Comparison of ENCODE assay signal across 18 mouse cellular contexts in the genomic region with DNA sequence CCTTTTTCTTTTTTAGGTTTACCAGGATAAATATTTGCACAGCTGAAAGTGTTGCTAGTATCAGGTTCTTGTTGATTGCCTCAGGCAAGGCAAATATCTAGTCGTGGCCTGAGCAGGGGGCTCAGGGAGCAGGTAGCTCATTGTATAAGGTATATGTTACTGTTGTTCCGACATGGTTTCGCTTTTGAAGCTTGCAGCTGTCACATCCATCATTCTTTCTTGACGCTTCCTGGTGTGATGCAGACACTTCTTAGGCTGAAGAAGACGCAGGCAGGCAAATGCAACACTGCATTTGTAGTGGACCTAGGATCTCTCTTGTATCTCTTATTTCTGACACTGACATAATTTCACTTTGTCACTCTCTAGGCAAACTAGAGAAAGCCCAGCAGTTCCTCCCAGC. TPM values are rescaled to one million over a fixed set of nuclear protein-coding genes. Genes with fewer than 3 reads are reported as not detected.
A peak's percentile ranks its signal among the peaks of the same experiment; 100 is the strongest.
DNase-seq lines count a peak whose midpoint lies in the region; ATAC-seq and TF ChIP-seq lines count a peak whose summit lies in the region.
"Had no signal": no experiment of that assay in that cellular context is flagged by ENCODE, and none has a peak within 500 bp of the region (broad histone marks: within the 10 kb centered on the region; RNA-seq: fewer than 3 reads in every experiment).

No protein-coding gene starts in this region.

- H3K27me3 ChIP-seq in heart, embryonic 16.5 days (ENCODE audit: control insufficient read depth, insufficient read depth, low read length) = no peaks in the 10 kb centered on the region
- no peaks in the 10 kb centered on the region for H3K27me3 ChIP-seq in lung, postnatal 0 days (replicated peaks; ENCODE audit: insufficient read depth, low read length)
- no peaks in the 10 kb centered on the region for H3K27me3 ChIP-seq in intestine, postnatal 0 days (replicated peaks; ENCODE audit: control insufficient read depth, insufficient read depth, low read length)
- H3K27me3 ChIP-seq in stomach, embryonic 16.5 days (ENCODE audit: control insufficient read depth, insufficient read depth, low read length) = no peaks in the 10 kb centered on the region
- no peaks in the 10 kb centered on the region for H3K27me3 ChIP-seq in thymus, adult 2 months (ENCODE audit: control insufficient read depth, insufficient read depth, low read length)
- H3K27me3 ChIP-seq: forebrain, embryonic 12.5 days; midbrain, embryonic 13.5 days had no signal

- no peak overlapping the region for H3K4me3 ChIP-seq in heart, embryonic 16.5 days (ENCODE audit: low read length)
- H3K4me3 ChIP-seq in lung, postnatal 0 days (ENCODE audit: low read depth, low read length) = no peak overlapping the region
- H3K4me3 ChIP-seq in intestine, postnatal 0 days (ENCODE audit: low read depth, low read length) = no peak overlapping the region
- no peak overlapping the region for H3K4me3 ChIP-seq in stomach, embryonic 16.5 days (replicated peaks; ENCODE audit: low read length)
- no peak overlapping the region for H3K4me3 ChIP-seq in thymus, adult 2 months (ENCODE audit: control insufficient read depth, insufficient read depth, low read length)
- H3K4me3 ChIP-seq: forebrain, embryonic 12.5 days; heart, embryonic 10.5 days; midbrain, embryonic 13.5 days had no signal

- no peak for TF ChIP-seq CTCF in lung, postnatal 0 days (IDR thresholded peaks at IDR 0.05)
- TF ChIP-seq CTCF in intestine, postnatal 0 days (IDR thresholded peaks at IDR 0.05; ENCODE audit: low read depth) = no peak
- no peak for TF ChIP-seq CTCF in thymus, adult 2 months (IDR thresholded peaks at IDR 0.05; ENCODE audit: borderline replicate concordance, control insufficient read depth, extremely low read depth, insufficient read depth, low read length, poor library complexity)

- H3K4me2 ChIP-seq in heart, embryonic 16.5 days (ENCODE audit: low read depth, low read length) = peak overlapping the region; percentile 43
- H3K4me2 ChIP-seq in lung, postnatal 0 days (replicated peaks; ENCODE audit: low read depth, low read length) = peak overlapping the region; percentile 33
- peak overlapping the region; percentile 25 for H3K4me2 ChIP-seq in intestine, postnatal 0 days (replicated peaks; ENCODE audit: low read depth)
- peak overlapping the region; percentile 11; the same call in 1 of the 2 replicates for H3K4me2 ChIP-seq in stomach, embryonic 16.5 days (ENCODE audit: low read depth, low read length)
- H3K4me2 ChIP-seq: forebrain, embryonic 12.5 days; hindbrain, embryonic 14.5 days; midbrain, embryonic 13.5 days had no signal

- no peak for DNase-seq in heart, postnatal 14 days
- no peak for DNase-seq in lung, postnatal 0 days (ENCODE audit: low spot score)
- no peak for DNase-seq in lung, postnatal 36 days
- DNase-seq in spleen, adult 18-20 months = no peak
- DNase-seq in thymus, adult 2 months = no peak
- DNase-seq: adrenal gland, adult 2 months; cerebellum, adult 8-10 months; gastrocnemius, postnatal 14 days; heart, postnatal 36 days; kidney, adult 11 months; thymus, postnatal 36 days had no signal

- peaks cover 10% of the 10 kb centered on the region for H3K4me1 ChIP-seq in heart, embryonic 16.5 days (ENCODE audit: control insufficient read depth, insufficient read depth, low read length)
- H3K4me1 ChIP-seq in lung, postnatal 0 days (ENCODE audit: insufficient read depth, low read depth, low read length) = no peaks in the 10 kb centered on the region
- no peaks in the 10 kb centered on the region for H3K4me1 ChIP-seq in intestine, postnatal 0 days (replicated peaks; ENCODE audit: control insufficient read depth, insufficient read depth, low read length)
- H3K4me1 ChIP-seq in stomach, embryonic 16.5 days (ENCODE audit: control insufficient read depth, insufficient read depth, low read length) = no peaks in the 10 kb centered on the region
- no peaks in the 10 kb centered on the region for H3K4me1 ChIP-seq in thymus, adult 2 months (replicated peaks; ENCODE audit: control insufficient read depth, insufficient read depth, low read length)
- H3K4me1 ChIP-seq: forebrain, embryonic 12.5 days; midbrain, embryonic 13.5 days had no signal

- 49% methylated on average over 5 of the region's 5 CpGs for WGBS in heart, embryonic 16.5 days
- 23% methylated on average over 5 of the region's 5 CpGs for WGBS in lung, postnatal 0 days
- 24% methylated on average over 5 of the region's 5 CpGs for WGBS in intestine, postnatal 0 days
- WGBS in stomach, embryonic 16.5 days = 22% methylated on average over 5 of the region's 5 CpGs
- WGBS in thymus, adult 2 months = 43% methylated on average over 5 of the region's 5 CpGs

- no peaks in the 10 kb centered on the region for H3K9me3 ChIP-seq in heart, embryonic 16.5 days (replicated peaks; ENCODE audit: control insufficient read depth, low read length)
- H3K9me3 ChIP-seq in lung, postnatal 0 days (ENCODE audit: low read length) = no peaks in the 10 kb centered on the region
- no peaks in the 10 kb centered on the region for H3K9me3 ChIP-seq in intestine, postnatal 0 days (ENCODE audit: control insufficient read depth)
- H3K9me3 ChIP-seq in stomach, embryonic 16.5 days (replicated peaks; ENCODE audit: control insufficient read depth, low read length) = no peaks in the 10 kb centered on the region
- H3K9me3 ChIP-seq: forebrain, embryonic 12.5 days; heart, embryonic 10.5 days; midbrain, embryonic 13.5 days had no signal

- H3K27ac ChIP-seq in heart, embryonic 16.5 days (ENCODE audit: low read length) = no peak overlapping the region
- H3K27ac ChIP-seq in lung, postnatal 0 days (ENCODE audit: low read length) = no peak overlapping the region
- no peak overlapping the region for H3K27ac ChIP-seq in intestine, postnatal 0 days (ENCODE audit: low read depth, low read length)
- no peak overlapping the region for H3K27ac ChIP-seq in stomach, embryonic 16.5 days (ENCODE audit: low read length)
- H3K27ac ChIP-seq in thymus, adult 2 months (ENCODE audit: control insufficient read depth, insufficient read depth, low read length) = no peak overlapping the region
- H3K27ac ChIP-seq: forebrain, embryonic 12.5 days; hindbrain, embryonic 14.5 days; midbrain, embryonic 13.5 days had no signal

- no peak for TF ChIP-seq POLR2A in thymus, adult 2 months (IDR thresholded peaks at IDR 0.05; ENCODE audit: control insufficient read depth, extremely low read depth, insufficient read depth, low read length, poor library complexity)

- H3K9ac ChIP-seq in heart, embryonic 16.5 days (ENCODE audit: low read length) = peak overlapping the region; percentile 5; the same call in 1 of the 2 replicates
- no peak overlapping the region for H3K9ac ChIP-seq in lung, postnatal 0 days (replicated peaks; ENCODE audit: low read depth)
- H3K9ac ChIP-seq in intestine, postnatal 0 days (ENCODE audit: low read depth, low read length) = no peak overlapping the region
- no peak overlapping the region for H3K9ac ChIP-seq in stomach, embryonic 16.5 days (ENCODE audit: low read length)
- H3K9ac ChIP-seq: forebrain, embryonic 12.5 days; hindbrain, embryonic 14.5 days; midbrain, embryonic 13.5 days had no signal

- H3K36me3 ChIP-seq in heart, embryonic 16.5 days (ENCODE audit: control insufficient read depth, insufficient read depth) = no peaks in the 10 kb centered on the region
- H3K36me3 ChIP-seq in lung, postnatal 0 days (ENCODE audit: insufficient read depth, low read length) = no peaks in the 10 kb centered on the region
- H3K36me3 ChIP-seq in intestine, postnatal 0 days (ENCODE audit: control insufficient read depth, insufficient read depth) = no peaks in the 10 kb centered on the region
- no peaks in the 10 kb centered on the region for H3K36me3 ChIP-seq in stomach, embryonic 16.5 days (ENCODE audit: control insufficient read depth, insufficient read depth, low read length)
- H3K36me3 ChIP-seq in thymus, adult 2 months (ENCODE audit: control insufficient read depth, insufficient read depth, low read length) = no peaks in the 10 kb centered on the region
- H3K36me3 ChIP-seq: forebrain, embryonic 12.5 days; heart, embryonic 10.5 days; midbrain, embryonic 13.5 days had no signal

- no peak for TF ChIP-seq EP300 in lung, postnatal 0 days (IDR thresholded peaks at IDR 0.05)

- no peak for ATAC-seq in heart, embryonic 16.5 days (replicated peaks; ENCODE audit: extremely low read depth, insufficient read depth, low FRiP score)
- no peak; the same call in 1 of the 2 replicates for ATAC-seq in lung, postnatal 0 days
- ATAC-seq in intestine, postnatal 0 days = no peak
- no peak for ATAC-seq in stomach, embryonic 16.5 days (ENCODE audit: insufficient read depth, low FRiP score)
- ATAC-seq: midbrain, embryonic 13.5 days had no signal

- intact Hi-C loops in heart, postnatal 14 days (cut with DNase I) = no loop called here

RNA-seq across cellular contexts. Expression of a gene that starts 7.4 kb away (rescaled TPM):
- polyA plus RNA-seq in heart, embryonic 16.5 days (2015; fragmentation: Nextera tagmentation; extraction: Ambion mirVana) = 36.0 and 43.7 TPM in 2 replicates
- 1 to 10 TPM; 1.0 to 1.1 TPM for total RNA-seq in heart, postnatal 14 days (2021)
- 9.5 and 9.8 TPM in 2 replicates for polyA plus RNA-seq in lung, postnatal 0 days (2015; fragmentation: Nextera tagmentation; extraction: Ambion mirVana)
- 10.7 TPM in 2 replicates for polyA plus RNA-seq in intestine, postnatal 0 days (2015; fragmentation: Nextera tagmentation; extraction: Ambion mirVana)
- polyA plus RNA-seq in stomach, embryonic 16.5 days (2015; fragmentation: Nextera tagmentation; extraction: Ambion mirVana) = 1.3 and 1.4 TPM in 2 replicates
- 1.9 and 2.3 TPM in 2 replicates for polyA plus RNA-seq in thymus, adult 2 months (2012; rRNA removed)
